Mouse (Mus musculus): ENCODE results near the gene Sprr1a. TPM values are rescaled to one million over a fixed set of nuclear protein-coding genes. Genes with fewer than 3 reads are reported as not detected.
"Not testable (repeated sequence)": the region's sequence is repeated elsewhere in the genome, so short reads cannot be mapped to it uniquely, and the experiment has no call there.

Sprr1a gene
- polyA plus RNA-seq (2015; fragmentation: Nextera tagmentation; extraction: Ambion mirVana), result 45.9 TPM in 2 replicates

GRCm38 (mm10) chr3:92485863-92486262 lies at the start of gene Sprr1a:
Gene Sprr1a (minus strand): TSS chr3:92485895.
- no peak for ATAC-seq (ENCODE audit: low FRiP score, low TSS enrichment)
- no peak within 1 kb of the TSS for H3K9ac ChIP-seq (replicated peaks; ENCODE audit: low read length)
- peak within 1 kb of the TSS; percentile 44; the same call in 1 of the 2 replicates for H3K27ac ChIP-seq (ENCODE audit: low read length)
- H3K36me3 ChIP-seq (ENCODE audit: insufficient read depth, low read length), result no peaks in the 10 kb centered on the region
- no peaks in the 10 kb centered on the region for H3K27me3 ChIP-seq (ENCODE audit: insufficient read depth, low read length)
- H3K9me3 ChIP-seq (ENCODE audit: low read length), result no peaks in the 10 kb centered on the region
- no peak within 1 kb of the TSS for H3K4me2 ChIP-seq (replicated peaks; ENCODE audit: low read depth, low read length)
- no peaks in the 10 kb centered on the region for H3K4me1 ChIP-seq (ENCODE audit: insufficient read depth, low read length)
- no peak within 1 kb of the TSS for H3K4me3 ChIP-seq (ENCODE audit: low read length)

- 83% methylated on average over 3 of the region's 3 CpGs for WGBS
Observed at GRCm38 (mm10) chr3:92534411-92534810, 48.7 kb upstream of the Sprr1a start, which contains the start of gene 2310046K23Rik. Gene 2310046K23Rik (minus strand): TSS chr3:92534511.

DNA sequence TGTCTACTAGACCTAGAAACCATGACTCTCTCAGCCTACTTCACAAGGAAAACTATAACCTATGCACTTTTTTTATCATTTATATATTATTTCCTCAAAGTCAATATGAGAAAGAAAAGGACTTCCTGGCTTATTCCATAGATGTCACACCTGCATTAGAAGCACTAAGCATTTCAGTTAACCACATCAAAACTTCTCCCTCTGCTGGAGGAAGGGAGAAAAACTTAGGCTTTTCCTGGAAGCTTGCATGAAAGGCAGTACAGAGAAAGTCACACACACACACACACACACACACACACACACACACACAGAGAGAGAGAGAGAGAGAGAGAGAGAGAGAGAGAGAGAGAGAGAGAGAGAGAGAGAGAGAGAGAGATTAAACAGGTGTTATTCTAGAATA lies 26.6 kb upstream of the Sprr1a start:
- ATAC-seq (ENCODE audit: low FRiP score, low TSS enrichment), result no peak
- Histone ChIP-seq H3K4me2 (replicated peaks; ENCODE audit: low read depth, low read length) (no peak overlapping the region), H3K9ac (replicated peaks; ENCODE audit: low read length) (no peak overlapping the region), H3K27me3 (ENCODE audit: insufficient read depth, low read length) (no peaks in the 10 kb centered on the region), H3K9me3 (ENCODE audit: low read length) (no peaks in the 10 kb centered on the region), H3K4me3 (ENCODE audit: low read length) (no peak overlapping the region), H3K4me1 (ENCODE audit: insufficient read depth, low read length) (no peaks in the 10 kb centered on the region), H3K27ac (ENCODE audit: low read length) (no peak overlapping the region), H3K36me3 (ENCODE audit: insufficient read depth, low read length) (no peaks in the 10 kb centered on the region)

More at GRCm38 (mm10) chr3:92534411-92534810, 48.7 kb upstream of the Sprr1a start, which contains the start of gene 2310046K23Rik:
- no peaks in the 10 kb centered on the region for H3K27me3 ChIP-seq (ENCODE audit: insufficient read depth, low read length)
- H3K4me1 ChIP-seq (ENCODE audit: insufficient read depth, low read length), result no peaks in the 10 kb centered on the region
- no peak for ATAC-seq (ENCODE audit: low FRiP score, low TSS enrichment)
- no peak within 1 kb of the TSS for H3K4me2 ChIP-seq (replicated peaks; ENCODE audit: low read depth, low read length)
- H3K4me3 ChIP-seq (ENCODE audit: low read length), result no peak within 1 kb of the TSS
- H3K9me3 ChIP-seq (ENCODE audit: low read length), result no peaks in the 10 kb centered on the region
- H3K36me3 ChIP-seq (ENCODE audit: insufficient read depth, low read length), result no peaks in the 10 kb centered on the region
- no peak within 1 kb of the TSS for H3K27ac ChIP-seq (ENCODE audit: low read length)
- no peak within 1 kb of the TSS for H3K9ac ChIP-seq (replicated peaks; ENCODE audit: low read length)

DNA sequence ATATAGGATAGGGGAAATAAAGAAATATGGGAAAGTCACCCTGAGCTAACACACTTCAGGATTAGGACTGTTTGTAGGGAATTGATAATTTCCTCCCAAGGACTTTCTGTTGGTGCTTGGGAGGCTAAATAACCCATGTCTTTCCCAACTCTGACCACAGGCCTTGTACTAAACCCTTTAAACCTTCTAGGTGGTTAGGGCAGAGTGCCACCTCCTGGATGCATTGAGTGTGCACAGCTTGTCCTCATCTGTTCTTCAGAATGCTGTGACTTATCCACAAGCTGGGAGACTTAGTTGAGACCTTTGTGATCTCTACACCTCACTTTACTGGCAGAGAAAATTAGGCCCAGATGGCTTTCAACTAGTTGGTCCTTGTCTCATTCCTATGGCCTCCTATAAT lies 25.1 kb upstream of the Sprr1a start:
- Histone ChIP-seq H3K9me3 (ENCODE audit: low read length) (no peaks in the 10 kb centered on the region), H3K27ac (ENCODE audit: low read length) (no peak overlapping the region), H3K4me3 (ENCODE audit: low read length) (no peak overlapping the region), H3K4me1 (ENCODE audit: insufficient read depth, low read length) (no peaks in the 10 kb centered on the region), H3K4me2 (replicated peaks; ENCODE audit: low read depth, low read length) (no peak overlapping the region), H3K27me3 (ENCODE audit: insufficient read depth, low read length) (no peaks in the 10 kb centered on the region), H3K9ac (replicated peaks; ENCODE audit: low read length) (no peak overlapping the region), H3K36me3 (ENCODE audit: insufficient read depth, low read length) (no peaks in the 10 kb centered on the region)
- no peak for ATAC-seq (ENCODE audit: low FRiP score, low TSS enrichment)

DNA sequence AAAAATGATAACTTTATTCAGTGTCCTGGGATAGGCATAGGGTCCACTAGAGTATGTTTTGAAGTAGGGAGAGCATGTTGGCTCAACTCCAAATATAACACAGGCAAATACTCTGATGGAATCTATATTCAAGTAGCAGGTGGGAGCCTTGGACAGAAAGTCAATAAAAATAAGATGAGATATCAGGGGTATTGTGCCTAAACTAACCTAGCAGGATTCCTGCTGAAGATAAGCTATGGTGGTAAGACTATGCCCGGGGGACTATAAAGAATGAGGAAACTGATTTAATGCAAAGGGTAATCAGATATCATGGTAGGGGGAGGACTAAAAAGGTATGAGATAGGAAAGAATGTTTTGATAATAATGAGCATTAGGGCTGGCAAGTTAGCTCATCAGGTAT lies 22.5 kb upstream of the Sprr1a start:
- WGBS, result 73% methylated on average over 1 of the region's 1 CpGs
- H3K36me3 ChIP-seq (ENCODE audit: insufficient read depth, low read length), result no peaks in the 10 kb centered on the region
- H3K9ac ChIP-seq (replicated peaks; ENCODE audit: low read length), result no peak overlapping the region
- H3K9me3 ChIP-seq (ENCODE audit: low read length), result no peaks in the 10 kb centered on the region
- H3K27me3 ChIP-seq (ENCODE audit: insufficient read depth, low read length), result no peaks in the 10 kb centered on the region
- no peak overlapping the region for H3K27ac ChIP-seq (ENCODE audit: low read length)
- no peaks in the 10 kb centered on the region for H3K4me1 ChIP-seq (ENCODE audit: insufficient read depth, low read length)
- ATAC-seq (ENCODE audit: low FRiP score, low TSS enrichment), result no peak
- H3K4me2 ChIP-seq (replicated peaks; ENCODE audit: low read depth, low read length), result no peak overlapping the region
- no peak overlapping the region for H3K4me3 ChIP-seq (ENCODE audit: low read length)

GRCm38 (mm10) chr3:92503528-92503927 lies 17.8 kb upstream of the Sprr1a start:
- no peak for ATAC-seq (ENCODE audit: low FRiP score, low TSS enrichment)
- H3K9ac ChIP-seq (replicated peaks; ENCODE audit: low read length), result no peak overlapping the region
- H3K4me2 ChIP-seq (replicated peaks; ENCODE audit: low read depth, low read length), result no peak overlapping the region
- H3K4me1 ChIP-seq (ENCODE audit: insufficient read depth, low read length), result no peaks in the 10 kb centered on the region
- H3K36me3 ChIP-seq (ENCODE audit: insufficient read depth, low read length), result no peaks in the 10 kb centered on the region
- H3K4me3 ChIP-seq (ENCODE audit: low read length), result no peak overlapping the region
- no peak overlapping the region for H3K27ac ChIP-seq (ENCODE audit: low read length)
- no peaks in the 10 kb centered on the region for H3K9me3 ChIP-seq (ENCODE audit: low read length)
- no peaks in the 10 kb centered on the region for H3K27me3 ChIP-seq (ENCODE audit: insufficient read depth, low read length)

- WGBS, result 66% methylated on average over 1 of the region's 1 CpGs
Observed at GRCm38 (mm10) chr3:92500393-92500792, 14.7 kb upstream of the Sprr1a start, which contains the start of gene Sprr4. Gene Sprr4 (minus strand): TSS chr3:92500493.

GRCm38 (mm10) chr3:92490262-92490661 lies 4.6 kb upstream of the Sprr1a start:
- not testable (repeated sequence) for ATAC-seq (ENCODE audit: low FRiP score, low TSS enrichment); H3K4me1 ChIP-seq (ENCODE audit: insufficient read depth, low read length); H3K4me2 ChIP-seq (replicated peaks; ENCODE audit: low read depth, low read length); H3K4me3 ChIP-seq (ENCODE audit: low read length); H3K9me3 ChIP-seq (ENCODE audit: low read length); H3K27ac ChIP-seq (ENCODE audit: low read length); H3K9ac ChIP-seq (replicated peaks; ENCODE audit: low read length); H3K36me3 ChIP-seq (ENCODE audit: insufficient read depth, low read length); H3K27me3 ChIP-seq (ENCODE audit: insufficient read depth, low read length)

More at GRCm38 (mm10) chr3:92500393-92500792, 14.7 kb upstream of the Sprr1a start, which contains the start of gene Sprr4:
- Histone ChIP-seq H3K4me2 (replicated peaks; ENCODE audit: low read depth, low read length) (no peak within 1 kb of the TSS), H3K27ac (ENCODE audit: low read length) (no peak within 1 kb of the TSS), H3K36me3 (ENCODE audit: insufficient read depth, low read length) (no peaks in the 10 kb centered on the region), H3K4me1 (ENCODE audit: insufficient read depth, low read length) (no peaks in the 10 kb centered on the region), H3K27me3 (ENCODE audit: insufficient read depth, low read length) (no peaks in the 10 kb centered on the region), H3K9me3 (ENCODE audit: low read length) (no peaks in the 10 kb centered on the region), H3K9ac (replicated peaks; ENCODE audit: low read length) (no peak within 1 kb of the TSS), H3K4me3 (ENCODE audit: low read length) (no peak within 1 kb of the TSS)
- ATAC-seq (ENCODE audit: low FRiP score, low TSS enrichment), result no peak

DNA sequence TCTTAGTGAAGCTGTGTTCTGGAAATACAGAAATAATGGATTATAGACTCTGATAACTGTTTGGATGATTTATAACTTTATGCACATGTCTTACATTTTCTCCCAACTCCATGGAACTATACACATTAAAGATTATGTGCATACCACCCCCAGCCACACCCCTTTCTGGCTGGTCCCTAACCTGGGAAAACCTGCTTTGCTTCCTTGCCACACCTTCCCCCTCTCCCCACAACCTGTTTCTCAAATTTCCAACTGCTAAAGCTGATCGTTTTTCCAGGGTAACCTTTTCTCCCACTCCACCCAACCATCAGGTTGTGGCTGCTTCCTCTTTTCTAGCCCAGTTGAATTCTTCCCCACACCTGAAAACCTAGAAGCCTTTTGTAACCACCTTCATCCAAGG lies 612 bp upstream of the Sprr1a start:
- H3K4me3 ChIP-seq (ENCODE audit: low read length), result no peak overlapping the region
- ATAC-seq (ENCODE audit: low FRiP score, low TSS enrichment), result no peak
- 16% methylated on average over 1 of the region's 1 CpGs for WGBS
- peak overlapping the region; percentile 44; the same call in 1 of the 2 replicates for H3K27ac ChIP-seq (ENCODE audit: low read length)
- no peaks in the 10 kb centered on the region for H3K4me1 ChIP-seq (ENCODE audit: insufficient read depth, low read length)
- no peaks in the 10 kb centered on the region for H3K9me3 ChIP-seq (ENCODE audit: low read length)
- H3K36me3 ChIP-seq (ENCODE audit: insufficient read depth, low read length), result no peaks in the 10 kb centered on the region
- no peak overlapping the region for H3K4me2 ChIP-seq (replicated peaks; ENCODE audit: low read depth, low read length)
- H3K9ac ChIP-seq (replicated peaks; ENCODE audit: low read length), result no peak overlapping the region
- H3K27me3 ChIP-seq (ENCODE audit: insufficient read depth, low read length), result no peaks in the 10 kb centered on the region

- not testable (repeated sequence) for H3K36me3 ChIP-seq (ENCODE audit: insufficient read depth, low read length); H3K4me2 ChIP-seq (replicated peaks; ENCODE audit: low read depth, low read length); H3K4me3 ChIP-seq (ENCODE audit: low read length); H3K27me3 ChIP-seq (ENCODE audit: insufficient read depth, low read length); H3K9ac ChIP-seq (replicated peaks; ENCODE audit: low read length); H3K27ac ChIP-seq (ENCODE audit: low read length); H3K4me1 ChIP-seq (ENCODE audit: insufficient read depth, low read length); ATAC-seq (ENCODE audit: low FRiP score, low TSS enrichment); H3K9me3 ChIP-seq (ENCODE audit: low read length)
Observed at GRCm38 (mm10) chr3:92481249-92481648, 4.4 kb downstream of the Sprr1a start.

- Histone ChIP-seq H3K9ac (replicated peaks; ENCODE audit: low read length) (no peak overlapping the region), H3K4me2 (replicated peaks; ENCODE audit: low read depth, low read length) (no peak overlapping the region), H3K4me1 (ENCODE audit: insufficient read depth, low read length) (no peaks in the 10 kb centered on the region), H3K4me3 (ENCODE audit: low read length) (no peak overlapping the region), H3K27me3 (ENCODE audit: insufficient read depth, low read length) (no peaks in the 10 kb centered on the region), H3K9me3 (ENCODE audit: low read length) (no peaks in the 10 kb centered on the region), H3K27ac (ENCODE audit: low read length) (no peak overlapping the region), H3K36me3 (ENCODE audit: insufficient read depth, low read length) (no peaks in the 10 kb centered on the region)
- no peak for ATAC-seq (ENCODE audit: low FRiP score, low TSS enrichment)
- 84% methylated on average over 2 of the region's 2 CpGs for WGBS
Observed at GRCm38 (mm10) chr3:92470111-92470510, 15.6 kb downstream of the Sprr1a start.

Measured in kidney, embryonic 16.5 days (tissue).